Mouse (Mus musculus) brown adipose tissue, adult 24 weeks (tissue): Measurements from ENCODE around the gene Cadm1. TPM values are rescaled to one million over a fixed set of nuclear protein-coding genes. Genes with fewer than 3 reads are reported as not detected.

Source experiments
- H3K27ac ChIP-seq: fragments of 200-500 bp; replicated peaks from 2 replicates; pipeline ENCODE4 v1.5.1; 2012; ENCODE audit warnings: low read depth, mild to moderate bottlenecking, low read length
- H3K4me1 ChIP-seq: fragments of 200-500 bp; 2 replicates; pipeline ENCODE4 v1.6.1; 2012; ENCODE audit warnings: low read length, mixed read lengths; ENCODE audit not compliant: control insufficient read depth, insufficient read depth, insufficient read length
- H3K4me3 ChIP-seq: fragments of 200-500 bp; 2 replicates; pipeline ENCODE4 v1.5.1; 2012; ENCODE audit warnings: low read depth, mild to moderate bottlenecking, low read length, moderate library complexity; ENCODE audit not compliant: insufficient read depth
- polyA plus RNA-seq: library from polyadenylated mRNA; stranded (reverse); fragments of >200 nt; gene quantifications from 2 replicates; pipeline ENCODE4 v1.2.4, GENCODE M21; 2012; ENCODE audit not compliant: missing spikeins, insufficient read depth, insufficient read length

Gene Cadm1
- polyA plus RNA-seq, 1 experiment = 2.1 TPM

DNA sequence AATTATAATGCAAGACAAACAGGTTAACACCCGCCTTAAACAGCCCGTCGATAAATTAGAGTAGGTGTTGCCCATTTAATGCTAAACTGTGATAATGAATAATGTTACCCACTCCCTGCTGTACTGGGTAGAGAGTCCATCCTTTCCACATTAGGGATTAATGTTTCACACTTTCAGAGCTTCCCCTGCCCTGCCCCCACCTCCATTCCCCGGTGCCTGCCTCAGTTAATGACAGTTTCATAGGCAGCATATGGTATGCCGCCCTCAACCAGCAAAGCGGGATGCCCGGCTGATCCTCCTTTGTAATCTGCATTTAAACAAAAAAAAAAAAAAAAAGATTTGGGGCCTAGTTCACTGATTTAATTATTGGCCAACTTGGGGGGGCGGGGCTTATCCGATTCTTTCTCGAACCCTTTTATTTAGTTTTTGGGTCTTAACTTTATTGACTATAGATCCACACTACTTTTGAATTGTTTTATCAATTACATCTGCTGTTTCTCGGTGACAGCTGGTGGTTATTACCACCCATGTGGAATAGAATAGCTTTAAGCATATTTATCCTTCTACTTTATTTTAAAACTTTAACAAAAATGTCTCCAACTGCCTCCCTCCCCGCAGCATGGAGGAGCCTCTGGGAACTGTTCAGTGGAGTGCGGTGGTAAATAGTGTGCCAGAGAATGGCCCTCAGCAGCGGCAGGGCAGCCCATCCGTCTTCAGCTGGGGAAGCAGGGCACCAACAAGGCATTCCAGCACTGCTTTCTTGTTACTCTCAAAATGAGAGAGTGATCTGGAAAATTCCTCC, 309.1 kb downstream of the Cadm1 start:
- no peak overlapping the region for H3K27ac ChIP-seq
- H3K4me3 ChIP-seq = no peak overlapping the region
- no peaks in the 10 kb centered on the region for H3K4me1 ChIP-seq

DNA sequence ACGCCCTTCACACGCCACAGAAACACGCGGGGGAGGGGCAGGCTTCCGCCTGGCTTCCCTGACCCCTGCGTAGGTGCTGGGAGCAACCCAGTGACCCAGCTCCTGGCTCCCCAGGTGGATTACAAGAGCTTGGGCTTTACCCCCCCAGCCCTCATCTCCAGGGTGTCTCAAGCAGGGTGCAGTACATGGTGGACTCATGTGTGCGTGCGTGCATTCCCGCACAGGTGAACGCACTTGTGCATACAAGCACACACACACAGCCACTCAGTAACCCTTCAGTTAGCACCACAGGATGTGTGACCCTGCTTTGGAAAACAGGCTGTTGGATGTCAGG, 309.7 kb downstream of the Cadm1 start:
- Histone ChIP-seq H3K4me3 (no peak overlapping the region), H3K27ac (no peak overlapping the region), H3K4me1 (no peaks in the 10 kb centered on the region)

DNA sequence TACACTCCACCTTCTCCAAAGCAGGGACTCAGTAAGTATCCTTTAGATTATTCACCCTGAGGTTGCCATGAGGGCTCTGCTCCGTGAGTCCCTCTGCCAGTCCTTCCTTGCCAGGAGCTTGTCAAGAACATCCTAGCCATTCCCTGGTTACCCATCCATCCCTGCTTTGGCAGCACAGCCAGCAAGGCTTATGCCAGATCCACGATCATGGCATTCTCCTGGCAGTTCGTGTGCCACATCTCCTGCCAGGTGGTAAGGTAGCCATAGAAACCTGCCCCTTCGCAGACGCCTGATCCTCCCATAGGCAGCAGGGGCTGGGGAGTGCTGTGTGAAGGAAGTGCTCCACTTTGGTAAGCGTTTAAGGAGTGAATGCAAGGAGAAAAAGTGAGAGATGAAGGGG, 313.4 kb downstream of the Cadm1 start:
- no peaks in the 10 kb centered on the region for H3K4me1 ChIP-seq
- no peak overlapping the region for H3K27ac ChIP-seq
- no peak overlapping the region for H3K4me3 ChIP-seq

DNA sequence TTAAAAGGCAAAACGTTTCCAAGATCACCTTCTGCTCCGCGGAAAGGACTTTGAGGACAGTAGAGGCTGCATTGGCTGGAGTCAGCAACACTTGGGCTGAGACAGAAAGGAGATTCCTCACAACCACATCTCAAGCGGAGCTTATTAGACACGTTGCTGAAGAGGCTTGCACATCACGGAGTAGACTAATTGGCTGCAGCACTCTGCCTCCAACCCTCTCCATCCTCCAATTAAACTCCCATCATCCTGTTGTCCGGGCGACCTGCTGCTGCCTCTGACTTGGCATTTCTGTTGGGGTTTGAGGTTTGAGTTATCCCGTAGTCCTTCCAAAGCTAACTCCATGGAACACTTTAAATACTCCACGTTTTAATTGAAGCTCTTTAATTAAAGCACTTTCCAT, 316.3 kb downstream of the Cadm1 start:
- Histone ChIP-seq H3K4me1 (no peaks in the 10 kb centered on the region), H3K27ac (no peak overlapping the region), H3K4me3 (no peak overlapping the region)

DNA sequence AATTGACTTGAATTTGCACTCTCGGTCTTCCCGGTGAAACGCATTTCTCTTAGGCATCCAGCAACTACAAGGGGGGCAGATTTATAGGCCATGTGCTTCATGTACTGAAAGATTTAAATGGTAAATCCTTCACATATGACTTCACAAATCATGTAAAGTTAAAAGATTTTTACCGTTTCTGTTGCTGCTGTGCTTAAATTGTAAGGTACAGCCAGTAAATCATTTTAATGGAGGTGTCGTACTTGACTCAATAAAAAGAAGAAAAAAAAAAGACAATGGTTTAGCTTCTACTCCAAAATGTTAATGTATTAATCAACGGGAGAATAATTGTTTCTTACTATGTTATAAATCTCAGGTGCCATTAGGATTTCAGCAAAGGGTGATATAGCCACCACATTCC, 317.0 kb downstream of the Cadm1 start:
- Histone ChIP-seq H3K4me3 (no peak overlapping the region), H3K4me1 (no peaks in the 10 kb centered on the region)

DNA sequence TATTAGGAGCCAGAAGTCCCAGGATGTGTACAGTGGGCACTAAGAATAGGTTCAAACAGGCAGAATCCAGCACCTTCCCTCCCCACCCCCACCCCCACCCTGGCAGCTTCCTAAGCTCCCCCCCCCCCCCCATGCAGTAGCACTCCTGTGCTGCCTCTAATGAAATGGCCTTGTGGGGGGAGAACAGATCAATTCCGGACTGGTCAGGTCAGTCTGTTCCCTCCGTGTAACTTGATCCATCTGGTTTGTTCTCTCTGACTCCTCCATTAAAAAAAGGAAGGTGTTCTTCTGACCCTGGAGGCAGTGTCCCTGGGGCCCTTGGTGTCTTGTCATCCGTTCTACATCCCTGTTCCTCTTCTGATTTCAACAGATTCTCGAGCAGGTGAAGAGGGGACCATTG, 317.8 kb downstream of the Cadm1 start:
- Histone ChIP-seq H3K4me3 (no peak overlapping the region), H3K27ac (no peak overlapping the region), H3K4me1 (no peaks in the 10 kb centered on the region)

More for the DNA sequence above, 317.0 kb downstream of the Cadm1 start:
- H3K27ac ChIP-seq = no peak overlapping the region

DNA sequence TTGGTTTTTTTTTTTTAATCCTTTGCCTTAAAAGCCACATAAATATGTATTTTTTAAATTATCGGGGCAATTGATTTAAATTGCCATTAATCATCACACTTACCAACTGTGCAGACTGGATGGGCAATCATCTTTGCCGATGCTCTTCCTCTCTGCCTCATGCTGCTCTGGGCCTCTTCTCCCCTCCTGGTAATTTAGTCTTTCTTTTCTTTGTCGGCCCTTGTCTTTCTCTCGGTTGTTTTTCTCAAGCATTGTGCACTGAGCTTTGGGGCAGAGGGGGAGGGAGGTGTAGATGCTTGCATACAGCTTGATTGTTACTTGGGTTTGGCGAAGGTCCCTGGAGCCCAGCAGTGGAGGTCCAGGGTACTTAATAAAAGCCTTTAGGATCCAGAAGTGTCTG, 318.8 kb downstream of the Cadm1 start:
- Histone ChIP-seq H3K27ac (no peak overlapping the region), H3K4me3 (no peak overlapping the region), H3K4me1 (no peaks in the 10 kb centered on the region)

DNA sequence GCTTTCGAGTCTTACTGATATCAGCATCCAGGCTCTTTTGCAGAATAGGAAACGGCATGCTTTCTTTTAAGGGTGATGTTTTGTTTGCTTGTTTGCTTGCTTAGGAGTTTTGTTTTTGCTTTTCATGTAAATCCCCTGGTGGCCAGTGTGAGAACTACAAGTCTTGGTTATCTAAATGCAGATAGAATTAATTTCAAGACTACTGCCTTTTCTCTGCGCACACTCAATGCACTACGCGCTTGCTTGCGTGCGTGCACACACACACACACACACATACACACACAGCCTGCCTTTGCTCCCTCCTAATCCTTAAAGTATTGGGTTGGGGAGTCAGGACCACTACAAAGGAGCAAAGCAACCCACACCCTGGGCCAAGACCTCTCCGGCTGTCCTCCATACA, 326.3 kb downstream of the Cadm1 start:
- Histone ChIP-seq H3K27ac (no peak overlapping the region), H3K4me1 (no peaks in the 10 kb centered on the region), H3K4me3 (no peak overlapping the region)

DNA sequence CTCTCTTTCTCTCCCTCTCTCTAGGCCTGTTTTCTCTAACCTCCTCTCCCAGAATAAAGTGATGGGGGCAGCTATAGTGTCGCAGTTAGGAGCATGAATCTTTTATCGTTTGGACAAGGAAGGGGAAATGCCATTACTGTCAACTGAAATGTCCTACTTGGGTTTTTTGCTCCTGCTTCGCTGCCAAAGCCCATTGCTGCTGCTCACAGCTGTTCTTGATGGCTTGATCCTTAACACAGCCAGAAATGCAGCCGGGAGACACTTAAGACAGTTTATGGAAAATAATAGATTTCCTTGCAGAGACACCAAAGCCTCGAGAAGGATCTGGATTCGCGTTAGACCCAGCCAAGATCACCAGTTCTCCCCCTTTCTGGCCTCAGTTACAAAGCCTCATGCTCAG, 327.3 kb downstream of the Cadm1 start:
- no peaks in the 10 kb centered on the region for H3K4me1 ChIP-seq
- no peak overlapping the region for H3K4me3 ChIP-seq
- H3K27ac ChIP-seq = no peak overlapping the region

DNA sequence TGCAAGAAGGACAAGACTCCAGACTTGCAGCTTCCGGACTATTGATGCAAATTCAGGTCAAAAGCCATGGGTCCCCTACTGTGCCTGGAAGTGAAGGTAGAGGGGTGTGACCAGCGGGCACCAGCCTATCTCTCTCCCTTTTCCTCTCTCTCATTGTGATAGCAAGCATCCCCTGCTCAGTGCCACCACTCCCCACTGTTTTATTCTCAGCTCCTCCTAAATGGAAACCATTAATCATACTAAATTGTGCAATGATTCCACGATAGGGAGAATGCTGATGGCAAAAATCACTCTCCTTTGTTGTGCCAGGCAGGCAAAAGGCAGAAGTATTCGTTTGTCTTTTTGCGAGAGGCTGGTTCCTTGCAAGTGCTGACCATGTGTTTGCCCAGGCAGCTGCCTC, 328.2 kb downstream of the Cadm1 start:
- H3K27ac ChIP-seq = no peak overlapping the region
- H3K4me3 ChIP-seq = no peak overlapping the region
- H3K4me1 ChIP-seq = no peaks in the 10 kb centered on the region

DNA sequence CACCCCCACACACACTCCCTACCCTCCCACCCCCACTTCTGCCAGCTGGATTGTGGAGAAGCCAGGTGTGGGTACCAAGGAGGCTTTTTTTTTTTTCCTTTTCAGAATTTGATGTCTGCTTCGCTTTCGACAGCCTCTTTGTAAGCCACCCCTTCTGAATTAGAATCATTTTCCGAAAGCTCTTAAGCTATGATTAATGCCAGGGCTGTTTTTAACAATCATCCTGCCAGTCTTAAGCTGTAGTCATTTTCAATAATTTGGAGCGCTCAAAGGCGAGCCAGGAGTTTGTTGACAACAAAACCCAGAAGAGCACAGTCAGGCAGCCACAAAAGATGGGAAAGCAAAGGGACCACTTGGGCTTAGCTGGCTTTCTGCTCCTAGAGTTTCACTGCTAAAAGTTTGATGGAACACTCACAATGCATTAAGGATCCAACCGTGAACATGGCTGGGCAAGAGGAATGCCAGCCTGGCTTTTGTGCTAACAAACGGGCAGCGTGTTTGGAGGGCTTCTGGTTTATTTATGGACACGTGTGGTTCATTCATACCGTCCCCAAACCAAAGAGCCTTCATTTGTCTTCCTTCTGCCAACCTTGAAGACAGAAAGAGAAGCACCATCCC, 328.9 kb downstream of the Cadm1 start:
- Histone ChIP-seq H3K4me3 (no peak overlapping the region), H3K4me1 (no peaks in the 10 kb centered on the region), H3K27ac (no peak overlapping the region)

DNA sequence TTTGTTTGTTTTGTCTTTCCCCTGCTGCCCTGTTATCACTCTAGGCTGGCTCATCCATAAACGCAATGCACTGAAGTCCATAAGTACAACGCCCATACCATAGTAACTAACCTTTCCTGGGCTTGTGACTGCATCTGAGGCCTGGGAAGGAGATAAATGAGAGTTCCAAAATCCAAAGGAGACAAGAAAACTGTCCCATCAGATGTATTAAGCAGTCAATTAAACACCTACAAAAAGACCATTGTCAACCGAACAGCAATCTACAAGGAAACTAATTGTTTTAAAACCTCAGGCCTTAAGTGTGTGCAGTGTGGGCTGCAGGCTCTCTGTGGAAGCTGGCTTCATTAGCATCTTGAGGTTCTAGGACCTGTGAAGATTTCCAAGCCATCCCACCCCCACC, 331.0 kb downstream of the Cadm1 start:
- no peaks in the 10 kb centered on the region for H3K4me1 ChIP-seq
- H3K27ac ChIP-seq = no peak overlapping the region
- H3K4me3 ChIP-seq = no peak overlapping the region

DNA sequence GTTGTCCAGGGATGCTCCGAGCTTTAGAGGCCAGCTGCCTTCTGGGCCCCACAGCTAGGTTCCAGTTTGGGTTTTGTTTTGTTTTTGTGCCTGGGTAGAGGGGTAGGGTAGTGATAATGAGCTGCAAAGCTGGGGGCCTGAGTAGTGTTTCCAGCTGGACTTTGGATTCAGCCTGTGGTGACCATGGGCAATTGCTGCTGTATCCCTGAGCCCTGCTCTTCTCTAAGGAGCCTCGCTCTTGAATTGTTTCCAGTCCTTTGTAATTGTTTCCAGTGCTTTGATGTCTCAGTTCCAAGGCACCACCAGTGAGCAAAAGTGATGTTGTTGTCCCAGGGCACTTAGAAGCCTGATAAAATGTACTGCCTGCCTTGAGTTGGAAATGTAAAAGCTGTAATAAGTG, 331.8 kb downstream of the Cadm1 start:
- no peak overlapping the region for H3K27ac ChIP-seq
- H3K4me1 ChIP-seq = no peaks in the 10 kb centered on the region
- H3K4me3 ChIP-seq = no peak overlapping the region

DNA sequence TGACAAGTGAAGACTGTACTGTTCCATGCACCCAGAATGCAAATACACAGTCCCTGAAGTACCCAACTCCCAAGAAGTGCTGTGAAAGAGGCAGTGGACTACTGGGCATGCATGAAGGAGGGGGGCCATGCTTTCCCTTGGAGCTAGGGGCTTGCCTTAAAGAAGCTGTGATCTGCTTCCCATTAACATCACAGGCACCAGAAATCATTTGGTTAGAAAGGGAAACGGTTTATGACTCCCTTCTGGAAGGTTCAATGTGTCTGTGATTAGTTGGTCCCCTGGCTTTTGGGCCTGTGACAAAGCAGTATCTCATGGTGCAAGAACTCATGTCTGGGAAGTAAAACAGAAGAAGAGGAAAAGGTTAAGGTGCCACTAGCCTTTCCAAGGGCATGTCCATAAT, 336.0 kb downstream of the Cadm1 start:
- H3K4me3 ChIP-seq = no peak overlapping the region
- no peak overlapping the region for H3K27ac ChIP-seq
- no peaks in the 10 kb centered on the region for H3K4me1 ChIP-seq

DNA sequence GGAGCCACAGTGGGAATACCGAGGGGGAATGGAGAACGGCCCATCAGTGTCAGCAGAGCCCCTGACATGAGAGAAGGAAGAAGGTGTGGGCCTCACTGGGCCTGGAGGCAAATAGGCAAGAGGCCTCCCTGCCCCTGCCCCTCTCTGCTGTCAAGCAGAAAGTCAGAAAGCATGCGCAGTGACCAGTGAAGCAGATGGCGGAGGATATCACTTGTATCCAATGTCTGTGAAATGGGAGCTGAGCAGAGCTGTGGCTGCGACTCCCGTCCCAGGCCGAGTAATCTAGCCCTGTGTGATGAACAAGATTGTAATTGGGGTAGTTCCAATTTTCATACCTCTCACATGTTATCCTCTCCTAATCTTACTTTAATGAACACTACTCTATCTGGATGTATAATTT, 337.5 kb downstream of the Cadm1 start:
- Histone ChIP-seq H3K4me1 (no peaks in the 10 kb centered on the region), H3K4me3 (no peak overlapping the region), H3K27ac (no peak overlapping the region)

DNA sequence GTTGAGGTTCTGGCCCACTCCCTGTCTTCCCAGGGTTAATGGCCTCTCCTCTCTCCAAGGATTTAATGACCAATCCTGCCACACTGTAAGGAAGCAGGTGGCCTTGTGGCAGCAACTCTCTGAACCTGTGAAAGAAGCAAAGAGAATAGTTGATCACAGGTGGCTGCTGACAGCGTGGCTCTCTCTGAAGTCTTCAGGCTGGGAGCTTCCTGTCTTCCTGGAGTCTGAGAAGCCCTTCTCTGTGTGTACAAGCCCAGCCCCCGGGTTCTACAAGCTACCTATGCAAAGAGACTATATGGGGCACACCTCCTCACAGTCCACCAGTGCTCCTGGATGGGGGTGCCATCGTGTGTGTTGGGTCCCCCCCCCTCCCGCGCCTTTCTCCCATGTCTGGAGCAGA, 339.7 kb downstream of the Cadm1 start:
- H3K27ac ChIP-seq = no peak overlapping the region
- H3K4me3 ChIP-seq = no peak overlapping the region
- H3K4me1 ChIP-seq = no peaks in the 10 kb centered on the region
